In genomic region chr12:50709000-50709788, GRCm38 (mm10) we compare ENCODE assay signal across 25 mouse cellular contexts.
DNase-seq lines count a peak whose midpoint lies in the region; ATAC-seq and TF ChIP-seq lines count a peak whose summit lies in the region.
"Had no signal": no experiment of that assay in that cellular context is flagged by ENCODE, and none has a peak within 500 bp of the region (broad histone marks: within the 10 kb centered on the region; RNA-seq: fewer than 3 reads in every experiment).

No protein-coding gene starts in this region.

- no peak overlapping the region for H3K4me3 ChIP-seq in forebrain, embryonic 13.5 days
- no peak overlapping the region for H3K4me3 ChIP-seq in forebrain, embryonic 10.5 days
- H3K4me3 ChIP-seq in hindbrain, embryonic 15.5 days, result no peak overlapping the region
- no peak overlapping the region for H3K4me3 ChIP-seq in hindbrain, embryonic 11.5 days (ENCODE audit: low read depth, low read length)
- no peak overlapping the region for H3K4me3 ChIP-seq in hindbrain, embryonic 16.5 days (ENCODE audit: low read length)
- H3K4me3 ChIP-seq in neural tube, embryonic 14.5 days (ENCODE audit: low read depth, low read length), result no peak overlapping the region
- H3K4me3 ChIP-seq in left cerebral cortex, adult 2 months, result no peak overlapping the region
- H3K4me3 ChIP-seq: heart, embryonic 12.5 days; limb, embryonic 15.5 days; lung, embryonic 15.5 days; megakaryocyte, embryonic 14.5 days had no signal

- H3K4me2 ChIP-seq in forebrain, embryonic 13.5 days, result no peak overlapping the region
- H3K4me2 ChIP-seq in hindbrain, embryonic 15.5 days, result no peak overlapping the region
- no peak overlapping the region for H3K4me2 ChIP-seq in hindbrain, embryonic 11.5 days (replicated peaks; ENCODE audit: low read depth, low read length)
- no peak overlapping the region for H3K4me2 ChIP-seq in hindbrain, embryonic 16.5 days (ENCODE audit: low read length)
- no peak overlapping the region for H3K4me2 ChIP-seq in neural tube, embryonic 14.5 days (ENCODE audit: low read depth, low read length)
- H3K4me2 ChIP-seq: heart, embryonic 12.5 days; limb, embryonic 15.5 days; lung, embryonic 15.5 days had no signal

- H3K9me3 ChIP-seq in forebrain, embryonic 13.5 days (replicated peaks), result no peaks in the 10 kb centered on the region
- H3K9me3 ChIP-seq in forebrain, embryonic 10.5 days, result no peaks in the 10 kb centered on the region
- H3K9me3 ChIP-seq in hindbrain, embryonic 15.5 days, result no peaks in the 10 kb centered on the region
- H3K9me3 ChIP-seq in hindbrain, embryonic 11.5 days (ENCODE audit: control insufficient read depth, low read length), result no peaks in the 10 kb centered on the region
- no peaks in the 10 kb centered on the region for H3K9me3 ChIP-seq in hindbrain, embryonic 16.5 days (ENCODE audit: control insufficient read depth, low read length)
- no peaks in the 10 kb centered on the region for H3K9me3 ChIP-seq in neural tube, embryonic 14.5 days (ENCODE audit: control insufficient read depth, low read length)
- H3K9me3 ChIP-seq: heart, embryonic 12.5 days; limb, embryonic 15.5 days; lung, embryonic 15.5 days had no signal

- peak overlapping the region; percentile 40; the same call in 1 of the 2 replicates for H3K27ac ChIP-seq in forebrain, embryonic 13.5 days
- H3K27ac ChIP-seq in forebrain, embryonic 10.5 days, result no peak overlapping the region
- peak overlapping the region; percentile 10; the same call in 1 of the 2 replicates for H3K27ac ChIP-seq in hindbrain, embryonic 15.5 days (replicated peaks)
- no peak overlapping the region for H3K27ac ChIP-seq in hindbrain, embryonic 11.5 days (ENCODE audit: low read depth, low read length)
- no peak overlapping the region for H3K27ac ChIP-seq in hindbrain, embryonic 16.5 days (ENCODE audit: low read depth, low read length)
- H3K27ac ChIP-seq in neural tube, embryonic 14.5 days (ENCODE audit: low read depth, low read length), result peak overlapping the region; percentile 50; the same call in 1 of the 2 replicates
- no peak overlapping the region for H3K27ac ChIP-seq in left cerebral cortex, adult 2 months
- H3K27ac ChIP-seq: kidney, postnatal 0 days; limb, embryonic 15.5 days; liver, embryonic 14.5 days; lung, embryonic 15.5 days had no signal

- H3K4me1 ChIP-seq in forebrain, embryonic 13.5 days, result peaks cover 13% of the 10 kb centered on the region; the same call in 1 of the 2 replicates
- peaks cover 3% of the 10 kb centered on the region; the same call in 1 of the 2 replicates for H3K4me1 ChIP-seq in forebrain, embryonic 10.5 days
- no peaks in the 10 kb centered on the region for H3K4me1 ChIP-seq in hindbrain, embryonic 15.5 days (replicated peaks)
- H3K4me1 ChIP-seq in hindbrain, embryonic 11.5 days (replicated peaks; ENCODE audit: control insufficient read depth, insufficient read depth, low read length), result no peaks in the 10 kb centered on the region
- no peaks in the 10 kb centered on the region for H3K4me1 ChIP-seq in hindbrain, embryonic 16.5 days (ENCODE audit: control insufficient read depth, insufficient read depth, low read depth, low read length)
- no peaks in the 10 kb centered on the region for H3K4me1 ChIP-seq in neural tube, embryonic 14.5 days (ENCODE audit: control insufficient read depth, insufficient read depth, low read length)
- H3K4me1 ChIP-seq: heart, embryonic 12.5 days; limb, embryonic 15.5 days; lung, embryonic 15.5 days; megakaryocyte, embryonic 14.5 days had no signal

- H3K27me3 ChIP-seq in forebrain, embryonic 13.5 days, result no peaks in the 10 kb centered on the region
- H3K27me3 ChIP-seq in forebrain, embryonic 10.5 days (ENCODE audit: poor library complexity, severe bottlenecking), result no peaks in the 10 kb centered on the region
- H3K27me3 ChIP-seq in hindbrain, embryonic 15.5 days, result no peaks in the 10 kb centered on the region
- no peaks in the 10 kb centered on the region for H3K27me3 ChIP-seq in hindbrain, embryonic 11.5 days (ENCODE audit: control insufficient read depth, insufficient read depth, low read length)
- H3K27me3 ChIP-seq in hindbrain, embryonic 16.5 days (replicated peaks; ENCODE audit: control insufficient read depth, insufficient read depth, low read length), result no peaks in the 10 kb centered on the region
- no peaks in the 10 kb centered on the region for H3K27me3 ChIP-seq in neural tube, embryonic 14.5 days (ENCODE audit: control insufficient read depth, insufficient read depth, low read length)
- H3K27me3 ChIP-seq: heart, embryonic 12.5 days; limb, embryonic 15.5 days; lung, embryonic 15.5 days; megakaryocyte, embryonic 14.5 days had no signal

- H3K9ac ChIP-seq in forebrain, embryonic 13.5 days, result no peak overlapping the region
- H3K9ac ChIP-seq in hindbrain, embryonic 15.5 days, result no peak overlapping the region
- H3K9ac ChIP-seq in hindbrain, embryonic 11.5 days (ENCODE audit: low read depth, low read length), result no peak overlapping the region
- H3K9ac ChIP-seq in hindbrain, embryonic 16.5 days (ENCODE audit: low read depth, low read length), result no peak overlapping the region
- no peak overlapping the region for H3K9ac ChIP-seq in neural tube, embryonic 14.5 days (replicated peaks; ENCODE audit: low read depth, low read length)
- H3K9ac ChIP-seq: heart, embryonic 12.5 days; limb, embryonic 15.5 days; liver, embryonic 14.5 days; lung, embryonic 15.5 days had no signal

- peak; percentile 52 for ATAC-seq in forebrain, embryonic 13.5 days
- ATAC-seq in hindbrain, embryonic 15.5 days (ENCODE audit: low FRiP score, low read depth), result peak; percentile 51; the same call in 1 of the 2 replicates
- no peak for ATAC-seq in hindbrain, embryonic 11.5 days (ENCODE audit: low FRiP score)
- peak; percentile 68 for ATAC-seq in hindbrain, embryonic 16.5 days
- peak; percentile 86 for ATAC-seq in neural tube, embryonic 14.5 days (ENCODE audit: low read depth)
- ATAC-seq in inflammation-experienced regulatory T-cells, adult 6 months, result no peak
- ATAC-seq: activated CD4-positive, CD25-positive, alpha-beta regulatory T cell, adult 4 months had no signal

- H3K36me3 ChIP-seq in forebrain, embryonic 13.5 days (ENCODE audit: poor library complexity, severe bottlenecking), result no peaks in the 10 kb centered on the region
- H3K36me3 ChIP-seq in forebrain, embryonic 10.5 days (replicated peaks), result no peaks in the 10 kb centered on the region
- H3K36me3 ChIP-seq in hindbrain, embryonic 15.5 days, result no peaks in the 10 kb centered on the region
- H3K36me3 ChIP-seq in hindbrain, embryonic 11.5 days (ENCODE audit: control insufficient read depth, insufficient read depth, low read length), result no peaks in the 10 kb centered on the region
- no peaks in the 10 kb centered on the region for H3K36me3 ChIP-seq in hindbrain, embryonic 16.5 days (ENCODE audit: control insufficient read depth, insufficient read depth, low read length)
- no peaks in the 10 kb centered on the region for H3K36me3 ChIP-seq in neural tube, embryonic 14.5 days (ENCODE audit: control insufficient read depth, insufficient read depth, low read length)
- H3K36me3 ChIP-seq: heart, embryonic 12.5 days; limb, embryonic 15.5 days; lung, embryonic 15.5 days had no signal

- intact Hi-C loops in left cerebral cortex, adult 2 months (cut with DNase I), result loop anchor here (10.0 kb wide), 1 partner anchor 476 kb away; no protein-coding TSS in a partner anchor

- WGBS in forebrain, embryonic 13.5 days, result 64% methylated on average over 6 of the region's 6 CpGs
- 88% methylated on average over 6 of the region's 6 CpGs for WGBS in forebrain, embryonic 10.5 days
- 51% methylated on average over 6 of the region's 6 CpGs for WGBS in hindbrain, embryonic 15.5 days
- 82% methylated on average over 6 of the region's 6 CpGs for WGBS in hindbrain, embryonic 11.5 days
- 48% methylated on average over 6 of the region's 6 CpGs for WGBS in hindbrain, embryonic 16.5 days
- WGBS in neural tube, embryonic 14.5 days, result 48% methylated on average over 6 of the region's 6 CpGs

- TF ChIP-seq CTCF in left cerebral cortex, adult 2 months (IDR thresholded peaks at IDR 0.05), result no peak

- no peak for DNase-seq in forebrain, embryonic 10.5 days (ENCODE audit: extremely low spot score, low spot score)
- no peak for DNase-seq in hindbrain, embryonic 11.5 days (ENCODE audit: low spot score)
- DNase-seq in left cerebral cortex, adult 2 months (ENCODE audit: extremely low spot score in 1 of 2, low spot score in 2 of 2), result no peak
- DNase-seq: adrenal gland, adult 8-10 months; cerebellum, adult 8-10 months; cerebellum, postnatal 36 days; gastrocnemius, postnatal 14 days; heart, adult 11 months; heart, postnatal 14 days; kidney, adult 18-20 months; left cerebral cortex, postnatal 4 days; lung, postnatal 36 days; right cerebral cortex, postnatal 14 days had no signal

Comparison
In these comparisons a context has a peak if more than half of its experiments do, and no peak if none do; other contexts are left out.
1. ATAC-seq: peak in forebrain, embryonic 13.5 days (single experiment), hindbrain, embryonic 15.5 days (single experiment), hindbrain, embryonic 16.5 days (single experiment) and neural tube, embryonic 14.5 days (single experiment); none in hindbrain, embryonic 11.5 days (single experiment) and inflammation-experienced regulatory T-cells, adult 6 months (single experiment).
2. H3K27ac ChIP-seq: peak in forebrain, embryonic 13.5 days (single experiment), hindbrain, embryonic 15.5 days (single experiment) and neural tube, embryonic 14.5 days (single experiment); none in forebrain, embryonic 10.5 days (single experiment), hindbrain, embryonic 11.5 days (single experiment), hindbrain, embryonic 16.5 days (single experiment) and left cerebral cortex, adult 2 months (single experiment).